Mouse (Mus musculus): ENCODE measurements at regions not wholly inside any gene's neighbourhood (a gene's known extent, or its start where the extent isn't known, plus 50 kb on each side); places are given as distances from the start of the nearest gene placed in this dataset.

DNA sequence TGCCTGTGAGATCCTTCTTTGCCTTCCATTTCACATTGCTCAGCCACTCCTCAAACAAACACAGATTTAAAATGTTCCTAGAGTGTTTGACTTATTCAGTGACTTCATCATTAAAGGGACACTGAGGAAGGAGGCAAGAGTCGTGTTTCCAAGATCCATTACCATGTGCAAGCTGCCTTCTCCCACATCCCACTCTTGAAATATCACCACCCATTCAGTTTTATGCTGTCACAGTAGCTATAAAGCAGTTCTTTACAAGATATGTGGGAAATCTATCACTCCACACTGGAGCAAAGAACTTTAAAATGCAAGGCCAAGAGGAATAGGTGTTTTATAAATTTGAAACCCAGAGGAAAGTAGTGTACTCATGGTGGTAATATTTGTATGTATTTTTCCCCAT, 110.2 kb upstream of the Gm12695 start:
- intact Hi-C loops (cut with DNase I) = no loop called here
- no peak for DNase-seq

DNA sequence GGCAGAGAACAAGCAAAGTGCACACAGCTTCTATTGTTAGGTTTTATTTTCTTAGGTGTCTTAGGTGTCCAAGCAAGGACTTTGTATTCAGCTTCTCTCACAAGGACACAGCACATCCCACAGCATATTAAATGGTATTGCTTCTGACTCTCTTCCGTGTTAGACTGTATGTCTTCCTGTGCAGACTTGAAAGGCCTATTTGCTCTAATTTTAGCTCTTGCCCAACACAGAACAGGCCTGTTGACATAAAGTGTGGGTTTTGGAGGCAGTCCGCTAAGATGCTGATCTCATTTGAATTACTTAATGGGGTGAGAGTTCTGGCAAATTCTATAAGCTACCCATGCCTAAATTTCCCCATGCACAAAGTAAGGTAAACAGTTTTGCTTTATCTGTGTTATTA, 96.1 kb upstream of the Gm12695 start:
- intact Hi-C loops (cut with DNase I) = no loop called here

DNA sequence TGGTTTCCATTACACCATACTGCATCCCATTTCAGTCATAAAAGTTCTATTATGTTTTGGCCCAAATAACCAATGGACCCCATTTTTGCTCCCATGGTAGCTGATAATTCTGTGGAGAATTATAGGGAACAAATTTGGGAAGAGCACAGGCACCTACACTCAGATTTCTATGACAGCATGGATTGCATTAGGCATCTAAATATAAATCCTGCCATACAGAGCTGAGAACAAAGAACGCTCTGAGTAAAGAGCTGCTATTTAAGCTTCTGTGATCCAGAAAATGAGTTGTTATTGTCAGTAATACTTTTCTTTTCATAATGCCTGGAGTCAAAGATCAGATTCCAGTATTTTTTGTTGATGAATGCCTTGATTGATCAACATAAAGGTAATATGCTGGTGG, 93.0 kb upstream of the Gm12695 start:
- intact Hi-C loops (cut with DNase I) = no loop called here
- no peak for DNase-seq

More for the DNA sequence above, 96.1 kb upstream of the Gm12695 start:
- DNase-seq = no peak

DNA sequence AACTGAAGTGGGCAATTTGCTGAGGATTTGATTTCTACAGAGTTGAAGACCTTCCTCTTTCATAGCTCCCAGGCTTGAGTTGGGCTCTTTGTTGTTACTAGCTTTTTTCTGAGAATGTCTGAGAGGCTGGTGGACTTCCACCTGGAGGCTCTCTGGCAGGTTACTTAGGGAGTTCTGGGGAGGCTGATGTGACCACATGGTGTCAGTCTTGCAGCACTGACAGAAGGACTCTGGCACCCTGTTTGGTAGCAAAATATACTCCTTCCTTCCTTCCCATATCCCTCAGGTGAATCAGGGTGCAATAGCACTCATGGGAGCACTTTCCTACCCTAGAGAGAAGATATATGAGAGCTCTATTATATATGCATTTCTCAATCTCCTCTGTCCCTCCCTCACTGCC, 89.7 kb upstream of the Gm12695 start:
- intact Hi-C loops (cut with DNase I) = no loop called here
- peak; percentile 3 for DNase-seq

DNA sequence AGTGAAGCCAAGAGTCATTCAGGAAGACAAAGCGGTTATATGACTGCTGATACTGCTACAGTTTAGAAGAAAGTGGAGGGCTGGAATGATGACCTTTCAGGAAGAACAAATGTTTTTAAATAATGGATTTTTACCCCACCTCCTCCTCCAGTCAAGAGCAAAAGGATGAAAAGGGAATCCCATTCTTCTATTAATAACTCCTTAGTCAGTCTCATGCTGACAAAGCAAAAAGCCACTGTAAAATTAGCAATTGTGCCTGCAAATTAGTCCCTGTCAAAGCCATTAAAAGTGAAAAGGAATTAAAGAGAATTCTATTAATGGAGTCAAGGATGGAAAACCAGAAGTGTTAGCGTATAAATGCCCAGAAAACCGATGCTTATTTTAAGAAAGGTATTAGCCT, 60.2 kb upstream of the Gm12695 start:
- DNase-seq = no peak
- intact Hi-C loops (cut with DNase I) = no loop called here

All from left cerebral cortex, postnatal 4 days (tissue).